Mouse (Mus musculus) cerebellum, adult 2 months (tissue): Measurements from ENCODE around the gene March11.

ENCODE experiments used
- CTCF ChIP-seq: fragments of 200-500 bp; IDR thresholded peaks from 2 replicates; pipeline ENCODE4 v1.5.1; 2011; ENCODE audit warnings: low read depth, mild to moderate bottlenecking, control low read depth, low read length, moderate library complexity, borderline replicate concordance; ENCODE audit not compliant: insufficient read depth
- POLR2A ChIP-seq: fragments of 200-500 bp; IDR thresholded peaks from 2 replicates; pipeline ENCODE4 v1.6.1; 2011; ENCODE audit warnings: low read length, control low read depth, borderline replicate concordance; ENCODE audit not compliant: insufficient read depth

DNA sequence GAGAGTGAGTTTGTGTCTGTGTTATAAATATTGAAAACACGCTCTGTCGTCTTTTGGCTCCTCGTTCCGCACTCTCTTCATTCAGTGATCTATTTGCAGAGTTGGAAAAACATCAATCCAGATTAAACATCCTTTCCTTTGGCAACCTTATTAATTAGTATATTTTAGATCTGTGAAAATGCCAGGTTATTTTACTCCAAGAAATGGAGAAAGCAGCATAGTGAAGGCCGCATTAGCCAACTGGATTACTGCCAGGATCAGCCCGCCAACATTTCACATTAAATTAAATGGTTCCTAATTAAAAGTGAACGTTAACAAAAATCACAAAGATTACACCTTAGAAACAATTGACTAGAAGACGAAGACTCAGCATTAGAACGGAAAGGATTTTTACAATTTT lies 81.2 kb downstream of the March11 start:
- no peak for TF ChIP-seq CTCF
- no peak for TF ChIP-seq POLR2A
